Mouse (Mus musculus) thymus, adult 2 months (tissue): ENCODE measurements around the gene Gabrg3.

Experiments used
- CTCF ChIP-seq: fragments of 200-500 bp; IDR thresholded peaks from 2 replicates; pipeline ENCODE4 v1.5.1; 2012; ENCODE audit warnings: mild to moderate bottlenecking, control low read depth, low read length, moderate library complexity, borderline replicate concordance; ENCODE audit not compliant: control insufficient read depth, poor library complexity, insufficient read depth; ENCODE audit errors: extremely low read depth
- POLR2A ChIP-seq: fragments of 200-500 bp; IDR thresholded peaks from 2 replicates; pipeline ENCODE4 v1.6.1; 2012; ENCODE audit warnings: mild to moderate bottlenecking, low read length, control low read depth, moderate library complexity; ENCODE audit not compliant: control insufficient read depth, poor library complexity, insufficient read depth; ENCODE audit errors: extremely low read depth

DNA sequence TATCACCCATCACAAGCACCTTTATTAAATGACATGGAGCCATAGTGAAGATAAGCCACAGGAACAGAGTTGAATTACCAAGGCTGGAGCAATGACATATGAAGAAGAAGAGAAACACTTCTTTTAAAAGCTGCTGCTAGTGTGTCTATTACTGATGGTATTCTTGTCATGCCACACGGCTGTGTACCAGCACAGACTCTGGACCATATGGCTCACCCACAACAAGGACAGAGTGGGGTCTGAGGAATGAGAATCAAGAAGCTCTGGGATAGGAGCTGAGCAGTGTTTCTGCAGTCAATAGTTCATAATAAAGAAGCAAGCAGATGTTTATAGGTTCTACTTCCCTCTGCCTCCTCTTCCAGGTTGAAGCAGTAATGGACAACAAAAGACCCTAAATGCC, 585.1 kb downstream of the Gabrg3 start:
- TF ChIP-seq CTCF (no peak), POLR2A (no peak)
